Mouse (Mus musculus): ENCODE data around the gene Nhsl1.
"Not testable (repeated sequence)": the region's sequence is repeated elsewhere in the genome, so short reads cannot be mapped to it uniquely, and the experiment has no call there.

The Nhsl1 gene

GRCm38 (mm10) chr10:18435938-18436337 lies 117.2 kb downstream of the Nhsl1 start:
- in situ Hi-C loops (cut with MboI, MseI) = no loop called here

- in situ Hi-C loops (cut with MboI, MseI) = no loop called here
Measured at GRCm38 (mm10) chr10:18437584-18437983, 118.8 kb downstream of the Nhsl1 start.

GRCm38 (mm10) chr10:18445603-18446358 lies 127.0 kb downstream of the Nhsl1 start:
- in situ Hi-C loops (cut with MboI, MseI) = no loop called here

- in situ Hi-C loops (cut with MboI, MseI) = no loop called here
Measured at GRCm38 (mm10) chr10:18446359-18446820, 127.6 kb downstream of the Nhsl1 start.

GRCm38 (mm10) chr10:18447299-18447698 lies 128.5 kb downstream of the Nhsl1 start:
- in situ Hi-C loops (cut with MboI, MseI) = no loop called here

GRCm38 (mm10) chr10:18448896-18449295 lies 130.1 kb downstream of the Nhsl1 start:
- in situ Hi-C loops (cut with MboI, MseI) = not testable (repeated sequence)

- in situ Hi-C loops (cut with MboI, MseI) = no loop called here
Measured at GRCm38 (mm10) chr10:18453380-18453779, 134.6 kb downstream of the Nhsl1 start.

GRCm38 (mm10) chr10:18454161-18454560 lies 135.4 kb downstream of the Nhsl1 start:
- in situ Hi-C loops (cut with MboI, MseI) = no loop called here

GRCm38 (mm10) chr10:18455301-18455920 lies 136.6 kb downstream of the Nhsl1 start:
- in situ Hi-C loops (cut with MboI, MseI) = no loop called here

- in situ Hi-C loops (cut with MboI, MseI) = no loop called here
Measured at GRCm38 (mm10) chr10:18457808-18458475, 139.2 kb downstream of the Nhsl1 start.

GRCm38 (mm10) chr10:18461336-18461735 lies 142.6 kb downstream of the Nhsl1 start:
- in situ Hi-C loops (cut with MboI, MseI) = no loop called here

GRCm38 (mm10) chr10:18463071-18463841 lies 144.5 kb downstream of the Nhsl1 start:
- in situ Hi-C loops (cut with MboI, MseI) = no loop called here

- in situ Hi-C loops (cut with MboI, MseI) = no loop called here
Measured at GRCm38 (mm10) chr10:18468396-18468795, 149.6 kb downstream of the Nhsl1 start.

GRCm38 (mm10) chr10:18469279-18470135 lies 150.7 kb downstream of the Nhsl1 start:
- in situ Hi-C loops (cut with MboI, MseI) = no loop called here

GRCm38 (mm10) chr10:18470351-18471060 lies 151.7 kb downstream of the Nhsl1 start:
- in situ Hi-C loops (cut with MboI, MseI) = no loop called here

GRCm38 (mm10) chr10:18471648-18472047 lies 152.9 kb downstream of the Nhsl1 start:
- in situ Hi-C loops (cut with MboI, MseI) = no loop called here

GRCm38 (mm10) chr10:18475126-18475525 lies 156.3 kb downstream of the Nhsl1 start:
- in situ Hi-C loops (cut with MboI, MseI) = no loop called here

GRCm38 (mm10) chr10:18478294-18478693 lies 159.5 kb downstream of the Nhsl1 start:
- in situ Hi-C loops (cut with MboI, MseI) = no loop called here

- in situ Hi-C loops (cut with MboI, MseI) = no loop called here
Measured at GRCm38 (mm10) chr10:18479285-18479684, 160.5 kb downstream of the Nhsl1 start.

- in situ Hi-C loops (cut with MboI, MseI) = no loop called here
Measured at GRCm38 (mm10) chr10:18480836-18481235, 162.1 kb downstream of the Nhsl1 start.
